Mouse (Mus musculus) small intestine, adult 2 months (tissue): ENCODE measurements around the gene Slc29a2.

Experiments
- CTCF ChIP-seq: fragments of 200-500 bp; IDR thresholded peaks from 2 replicates; pipeline ENCODE4 v1.5.1; 2012; ENCODE audit warnings: low read depth, mild to moderate bottlenecking, control low read depth, inconsistent platforms, low read length, moderate library complexity, mixed read lengths; ENCODE audit not compliant: insufficient replicate concordance, insufficient read length; ENCODE audit errors: extremely low read depth
- POLR2A ChIP-seq: fragments of 200-500 bp; IDR thresholded peaks from 2 replicates; pipeline ENCODE4 v1.6.1; 2012; ENCODE audit warnings: low read depth, mild to moderate bottlenecking, control low read depth, inconsistent platforms, low read length, moderate library complexity

DNA sequence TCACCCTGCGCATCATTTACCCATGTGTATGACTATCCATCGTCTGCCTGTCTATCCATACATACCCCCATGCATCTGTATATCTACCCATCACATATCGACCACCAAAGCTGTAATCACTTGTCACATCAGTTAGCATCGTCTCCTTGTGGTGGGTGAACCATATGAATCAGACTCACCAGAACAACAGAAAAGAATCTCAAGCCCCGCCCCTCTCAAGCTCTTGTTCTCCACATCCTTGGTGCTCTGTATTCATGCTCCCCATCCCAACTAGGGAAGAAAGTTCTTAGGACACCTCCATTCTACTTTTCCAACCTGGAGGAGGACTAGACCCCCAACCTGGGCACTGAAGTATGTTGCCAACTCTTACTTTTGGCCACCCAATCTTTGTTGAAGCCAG is 38.4 kb downstream of the Slc29a2 start:
- no peak for TF ChIP-seq CTCF
- TF ChIP-seq POLR2A: no peak
